Mouse (Mus musculus) midbrain, embryonic 15.5 days (tissue): ENCODE measurements around the gene Dhcr24. TPM values are rescaled to one million over a fixed set of nuclear protein-coding genes. Genes with fewer than 3 reads are reported as not detected.

Source experiments
- ATAC-seq: fragments of 200-750 bp; cut with Nextera tagmentation; replicated peaks from 2 replicates; pipeline ENCODE4 v1.8.0; 2017; ENCODE audit warnings: moderate TSS enrichment
- H3K27ac ChIP-seq: fragments of 300-500 bp; sonication (generic); 2 replicates; pipeline ENCODE4 v1.5.1; 2015; ENCODE audit warnings: mild to moderate bottlenecking, inconsistent platforms
- H3K27me3 ChIP-seq: fragments of 300-500 bp; sonication (generic); replicated peaks from 2 replicates; pipeline ENCODE4 v1.6.1; 2015; ENCODE audit warnings: inconsistent platforms
- H3K36me3 ChIP-seq: fragments of 300-500 bp; sonication (generic); replicated peaks from 2 replicates; pipeline ENCODE4 v1.6.1; 2015; ENCODE audit warnings: inconsistent platforms
- H3K4me1 ChIP-seq: fragments of 300-500 bp; sonication (generic); 2 replicates; pipeline ENCODE4 v1.6.1; 2015; ENCODE audit warnings: inconsistent platforms
- H3K4me2 ChIP-seq: fragments of 300-500 bp; sonication (generic); 2 replicates; pipeline ENCODE4 v1.6.1; 2015; ENCODE audit warnings: inconsistent platforms, mild to moderate bottlenecking, moderate library complexity
- H3K4me3 ChIP-seq: fragments of 300-500 bp; sonication (generic); 2 replicates; pipeline ENCODE4 v1.5.1; 2015; ENCODE audit warnings: mild to moderate bottlenecking, inconsistent platforms
- H3K9ac ChIP-seq: fragments of 300-500 bp; sonication (generic); 2 replicates; pipeline ENCODE4 v1.6.1; 2015; ENCODE audit warnings: mild to moderate bottlenecking, inconsistent platforms
- H3K9me3 ChIP-seq: fragments of 300-500 bp; sonication (generic); 2 replicates; pipeline ENCODE4 v1.6.1; 2016; ENCODE audit warnings: inconsistent platforms
- WGBS: fragments of 180-500 bp; shearing (Covaris S2); methylation state at CpG from one replicate; pipeline ENCODE4 v1.1.7; 2015; ENCODE audit warnings: mixed read lengths; 5-methylcytosine and 5-hydroxymethylcytosine counted together
- polyA plus RNA-seq: library from polyadenylated mRNA; unstranded; fragments of >200 nt; fragmentation: Nextera tagmentation; extraction: Ambion mirVana; gene quantifications from 2 replicates; pipeline ENCODE4 v1.2.1, GENCODE M21; 2015

Gene Dhcr24
- polyA plus RNA-seq, 1 experiment from 2014 or later = 6.0 TPM

- Histone ChIP-seq H3K27me3 (no peaks in the 10 kb centered on the region), H3K9ac (no peak overlapping the region), H3K9me3 (no peaks in the 10 kb centered on the region), H3K4me1 (peaks cover 15% of the 10 kb centered on the region), H3K36me3 (no peaks in the 10 kb centered on the region), H3K4me2 (no peak overlapping the region), H3K27ac (no peak overlapping the region), H3K4me3 (no peak overlapping the region)
- ATAC-seq = no peak
- WGBS = 85% methylated on average over 12 of the region's 12 CpGs
Observed at GRCm38 (mm10) chr4:106615637-106616036, 54.8 kb downstream of the Dhcr24 start.

DNA sequence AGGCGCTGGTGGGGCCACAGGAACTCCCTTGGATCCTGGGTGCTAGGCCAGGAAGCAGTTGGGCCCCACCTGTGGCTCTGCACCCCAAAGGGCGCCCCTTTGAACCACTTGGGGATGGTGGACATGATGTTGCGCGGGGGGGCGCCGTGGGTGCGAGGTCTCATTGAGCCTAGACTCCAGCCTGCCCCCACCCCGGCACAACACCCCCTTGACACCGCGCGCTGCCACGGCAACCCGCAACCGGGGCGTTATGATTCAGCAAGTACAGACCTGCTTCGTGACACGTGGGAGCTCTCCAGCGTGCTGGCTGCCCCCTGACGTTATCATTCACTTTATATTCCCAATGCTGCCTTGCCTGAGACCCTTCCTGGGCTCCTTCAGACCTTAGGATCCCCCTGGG is 56.2 kb downstream of the Dhcr24 start, which contains the start of gene Lexm:
TSS of gene Lexm (minus strand) at position 186 of the 400 bp plus-strand sequence.
- Histone ChIP-seq H3K27ac (no peak within 1 kb of the TSS), H3K4me3 (peak within 1 kb of the TSS; percentile 20), H3K4me1 (peaks cover 15% of the 10 kb centered on the region), H3K9me3 (no peaks in the 10 kb centered on the region), H3K27me3 (peaks cover 7% of the 10 kb centered on the region), H3K9ac (0 out of 2 replicates have a peak within 1 kb of the TSS, but pooled peaks have one; percentile 6), H3K36me3 (no peaks in the 10 kb centered on the region), H3K4me2 (peak within 1 kb of the TSS; percentile 52)
- 1% methylated on average over 18 of the region's 19 CpGs for WGBS
- no peak for ATAC-seq

DNA sequence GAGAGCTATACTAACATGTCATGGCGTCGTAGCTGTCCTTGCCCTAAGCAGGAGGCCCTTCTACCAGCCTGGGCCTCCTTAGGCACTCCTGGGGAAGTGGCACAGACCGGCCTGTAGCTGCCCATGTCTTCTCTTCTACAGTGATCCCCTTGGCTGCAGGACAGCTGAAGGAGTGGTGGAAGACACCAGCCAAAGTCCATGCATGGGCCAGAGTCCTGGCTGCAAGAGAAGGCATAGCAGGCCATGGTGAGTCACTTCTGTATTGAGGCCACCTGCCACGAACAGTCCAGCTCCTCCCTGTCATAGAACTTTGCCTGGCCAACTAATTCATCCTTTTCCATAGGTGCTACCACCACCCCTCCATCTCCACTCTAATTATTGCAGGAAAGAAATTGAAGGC is 58.1 kb downstream of the Dhcr24 start:
- peaks cover 24% of the 10 kb centered on the region for H3K4me1 ChIP-seq
- H3K9me3 ChIP-seq = no peaks in the 10 kb centered on the region
- H3K4me2 ChIP-seq = no peak overlapping the region
- 86% methylated on average over 4 of the region's 4 CpGs for WGBS
- H3K27me3 ChIP-seq = peaks cover 25% of the 10 kb centered on the region
- H3K36me3 ChIP-seq = no peaks in the 10 kb centered on the region
- H3K27ac ChIP-seq = no peak overlapping the region
- ATAC-seq = no peak
- no peak overlapping the region for H3K4me3 ChIP-seq
- H3K9ac ChIP-seq = no peak overlapping the region

GRCm38 (mm10) chr4:106621428-106621827 is 60.6 kb downstream of the Dhcr24 start:
- H3K4me3 ChIP-seq = no peak overlapping the region
- peaks cover 36% of the 10 kb centered on the region for H3K27me3 ChIP-seq
- no peak overlapping the region for H3K27ac ChIP-seq
- 81% methylated on average over 3 of the region's 3 CpGs for WGBS
- H3K4me1 ChIP-seq = peaks cover 27% of the 10 kb centered on the region
- no peak overlapping the region for H3K4me2 ChIP-seq
- no peaks in the 10 kb centered on the region for H3K9me3 ChIP-seq
- no peak for ATAC-seq
- no peak overlapping the region for H3K9ac ChIP-seq
- H3K36me3 ChIP-seq = no peaks in the 10 kb centered on the region

DNA sequence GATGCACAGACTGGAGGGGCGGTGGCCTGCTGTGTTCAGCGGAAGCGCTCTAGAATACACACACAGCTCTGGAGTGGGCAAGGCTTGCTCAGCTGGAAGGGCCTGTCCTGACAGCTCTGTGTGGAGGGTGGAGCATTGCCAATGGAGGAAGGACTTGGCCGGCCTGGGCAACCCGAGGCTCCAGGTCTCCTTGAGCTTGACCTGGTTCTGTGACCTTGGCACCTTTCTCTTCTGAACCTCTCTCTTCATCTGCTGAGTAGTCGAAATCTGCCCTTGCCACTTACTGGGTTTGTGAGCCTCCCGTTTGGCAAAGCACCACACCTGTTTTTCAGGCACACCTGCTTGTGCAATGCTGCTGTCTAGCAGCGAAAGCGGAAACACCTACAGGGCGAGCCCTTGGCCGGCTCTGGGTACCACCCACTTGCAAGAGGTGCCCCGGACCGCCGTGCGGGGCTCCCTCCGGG is 61.2 kb downstream of the Dhcr24 start, which contains the start of gene Ttc22:
TSS of gene Ttc22 (plus strand) at position 403 of the 464 bp plus-strand sequence.
- Histone ChIP-seq H3K9me3 (no peaks in the 10 kb centered on the region), H3K4me3 (no peak within 1 kb of the TSS), H3K9ac (no peak within 1 kb of the TSS), H3K27me3 (peaks cover 36% of the 10 kb centered on the region), H3K4me1 (peaks cover 25% of the 10 kb centered on the region), H3K4me2 (peak within 1 kb of the TSS; percentile 15; the same call in 1 of the 2 replicates), H3K27ac (no peak within 1 kb of the TSS), H3K36me3 (no peaks in the 10 kb centered on the region)
- WGBS = 28% methylated on average over 16 of the region's 16 CpGs
- no peak for ATAC-seq

GRCm38 (mm10) chr4:106622712-106623111 is 61.9 kb downstream of the Dhcr24 start:
- Histone ChIP-seq H3K4me2 (peak overlapping the region; percentile 15; the same call in 1 of the 2 replicates), H3K4me3 (no peak overlapping the region), H3K36me3 (no peaks in the 10 kb centered on the region), H3K9ac (no peak overlapping the region), H3K9me3 (no peaks in the 10 kb centered on the region), H3K4me1 (peaks cover 18% of the 10 kb centered on the region), H3K27me3 (peaks cover 36% of the 10 kb centered on the region), H3K27ac (no peak overlapping the region)
- no peak for ATAC-seq
- 39% methylated on average over 26 of the region's 28 CpGs for WGBS

DNA sequence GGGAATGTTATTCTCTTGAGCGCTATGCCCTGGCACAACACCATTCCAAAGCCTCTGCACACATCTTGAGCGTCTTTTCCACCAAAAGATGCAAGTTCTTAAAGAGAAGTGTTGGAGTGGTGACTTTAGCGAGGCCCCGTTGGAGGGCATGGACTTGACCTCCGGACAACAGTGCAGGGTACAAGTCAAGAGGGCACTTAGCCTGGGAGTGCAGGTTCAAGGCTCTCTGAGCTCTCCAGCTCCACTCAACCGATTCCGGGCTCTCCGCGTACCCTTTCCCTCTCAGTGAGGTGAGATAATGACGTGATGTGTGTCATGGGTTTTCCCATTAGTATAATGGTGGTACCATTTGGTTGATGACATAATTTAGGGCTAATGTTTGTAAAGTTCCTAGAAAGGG is 63.4 kb downstream of the Dhcr24 start:
- peaks cover 17% of the 10 kb centered on the region for H3K4me1 ChIP-seq
- no peak overlapping the region for H3K4me3 ChIP-seq
- H3K27me3 ChIP-seq = peaks cover 36% of the 10 kb centered on the region
- H3K9me3 ChIP-seq = no peaks in the 10 kb centered on the region
- 93% methylated on average over 10 of the region's 10 CpGs for WGBS
- no peak for ATAC-seq
- no peak overlapping the region for H3K4me2 ChIP-seq
- no peak overlapping the region for H3K27ac ChIP-seq
- H3K36me3 ChIP-seq = no peaks in the 10 kb centered on the region
- no peak overlapping the region for H3K9ac ChIP-seq

GRCm38 (mm10) chr4:106627809-106628208 is 67.0 kb downstream of the Dhcr24 start:
- 70% methylated on average over 5 of the region's 5 CpGs for WGBS
- Histone ChIP-seq H3K4me3 (no peak overlapping the region), H3K4me2 (no peak overlapping the region), H3K36me3 (no peaks in the 10 kb centered on the region), H3K9ac (no peak overlapping the region), H3K27me3 (peaks cover 22% of the 10 kb centered on the region), H3K4me1 (peaks cover 38% of the 10 kb centered on the region), H3K9me3 (no peaks in the 10 kb centered on the region), H3K27ac (no peak overlapping the region)
- no peak for ATAC-seq

- Histone ChIP-seq H3K9ac (no peak overlapping the region), H3K27ac (no peak overlapping the region), H3K4me3 (no peak overlapping the region), H3K36me3 (no peaks in the 10 kb centered on the region), H3K4me1 (peaks cover 47% of the 10 kb centered on the region), H3K4me2 (no peak overlapping the region), H3K9me3 (no peaks in the 10 kb centered on the region), H3K27me3 (peaks cover 12% of the 10 kb centered on the region; the same call in 1 of the 2 replicates)
- 64% methylated on average over 9 of the region's 9 CpGs for WGBS
- no peak for ATAC-seq
Observed at GRCm38 (mm10) chr4:106628650-106629360, 68.0 kb downstream of the Dhcr24 start.

- no peak for ATAC-seq
- WGBS = 77% methylated on average over 5 of the region's 5 CpGs
- Histone ChIP-seq H3K27me3 (0 out of 2 replicates have a peak, but pooled peaks cover 6% of the 10 kb centered on the region), H3K4me1 (peaks cover 52% of the 10 kb centered on the region), H3K9ac (no peak overlapping the region), H3K4me2 (no peak overlapping the region), H3K36me3 (no peaks in the 10 kb centered on the region), H3K9me3 (no peaks in the 10 kb centered on the region), H3K4me3 (no peak overlapping the region), H3K27ac (no peak overlapping the region)
Observed at GRCm38 (mm10) chr4:106629374-106629773, 68.5 kb downstream of the Dhcr24 start.

DNA sequence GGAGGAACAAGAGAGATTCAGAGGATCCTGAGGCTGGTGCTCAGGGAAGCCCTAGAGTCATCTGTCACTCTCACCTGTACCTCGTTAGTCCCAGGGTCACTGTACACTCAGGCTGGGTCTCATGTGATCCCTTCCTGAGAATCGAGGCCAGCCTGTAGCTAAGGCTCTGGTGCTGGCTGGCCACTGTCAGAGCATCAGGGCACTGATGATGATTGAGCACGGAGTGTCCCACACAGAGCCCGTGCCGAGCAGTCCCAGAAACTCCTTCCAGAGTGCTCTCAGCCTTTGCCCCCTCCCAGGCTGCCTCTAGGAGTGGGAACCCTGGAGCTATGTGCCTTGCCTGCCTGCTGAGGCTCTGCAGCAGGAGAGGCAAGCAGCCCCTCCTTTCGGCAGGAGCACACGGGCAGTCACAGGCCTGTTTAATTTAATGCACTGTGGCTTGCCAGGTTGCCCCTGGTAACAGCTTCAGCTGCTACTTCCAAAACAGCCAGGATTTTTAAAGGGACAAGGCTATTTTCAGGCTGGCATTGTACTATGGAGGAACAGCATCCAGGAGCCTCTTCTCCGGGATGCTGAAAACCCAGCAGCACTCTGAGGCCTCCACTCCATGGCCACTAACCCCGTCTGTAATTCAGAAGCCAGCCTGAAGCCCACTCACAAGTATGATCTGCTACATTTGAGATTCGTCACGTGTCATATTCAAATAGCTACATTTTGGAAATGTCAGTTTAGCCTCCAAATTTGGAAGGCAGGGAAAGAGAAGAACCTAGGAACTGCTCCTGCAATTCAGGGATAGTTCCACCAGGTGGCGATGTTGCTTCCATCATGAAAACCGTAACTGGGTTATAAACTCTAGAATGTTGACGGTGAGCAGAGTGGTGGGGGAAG is 69.7 kb downstream of the Dhcr24 start:
- 12% methylated on average over 14 of the region's 14 CpGs for WGBS
- Histone ChIP-seq H3K4me2 (peak overlapping the region; percentile 37), H3K9me3 (no peaks in the 10 kb centered on the region), H3K27ac (peak overlapping the region; percentile 88), H3K9ac (peak overlapping the region; percentile 27), H3K36me3 (no peaks in the 10 kb centered on the region), H3K4me3 (no peak overlapping the region), H3K27me3 (no peaks in the 10 kb centered on the region), H3K4me1 (peaks cover 56% of the 10 kb centered on the region)
- peak; percentile 80 for ATAC-seq

GRCm38 (mm10) chr4:106632313-106632712 is 71.5 kb downstream of the Dhcr24 start:
- H3K27me3 ChIP-seq = no peaks in the 10 kb centered on the region
- H3K4me3 ChIP-seq = no peak overlapping the region
- no peak overlapping the region for H3K4me2 ChIP-seq
- H3K4me1 ChIP-seq = peaks cover 48% of the 10 kb centered on the region
- no peak for ATAC-seq
- whole genome bisulfite sequencing = 38% methylated on average over 1 of the region's 3 CpGs
- H3K36me3 ChIP-seq = no peaks in the 10 kb centered on the region
- H3K9me3 ChIP-seq = no peaks in the 10 kb centered on the region
- peak overlapping the region; percentile 89 for H3K27ac ChIP-seq
- H3K9ac ChIP-seq = no peak overlapping the region
